Mouse (Mus musculus) adrenal gland, adult 18-20 months (tissue): ENCODE measurements around the gene Ppp3ca. TPM values are rescaled to one million over a fixed set of nuclear protein-coding genes. Genes with fewer than 3 reads are reported as not detected.

Experiments
- DNase-seq, 2 experiments: peaks; one replicate each; pipeline ENCODE4 v3.0.0; 2021 to 2022; ENCODE audit warnings: low spot score in 2 of 2
- microRNA-seq, 2 experiments: library from miRNA; unstranded; fragments of <30 nt; microRNA quantifications; one replicate each; pipeline ENCODE4 v1.2.0; 2021; ENCODE audit warnings: borderline number of aligned reads in 2 of 2
- total RNA-seq, 2 experiments: library from RNA; stranded (reverse); gene quantifications; 1 replicate in 1 of 2; 2 replicates in 1 of 2; pipeline ENCODE4 v1.2.3; 2021

The Ppp3ca gene
- total RNA-seq, 2 experiments from 2014 or later: 30.4 to 49.0 TPM

GRCm38 (mm10) chr3:136981589-136981924 is 311.6 kb downstream of the Ppp3ca start:
- no peak for DNase-seq

DNA sequence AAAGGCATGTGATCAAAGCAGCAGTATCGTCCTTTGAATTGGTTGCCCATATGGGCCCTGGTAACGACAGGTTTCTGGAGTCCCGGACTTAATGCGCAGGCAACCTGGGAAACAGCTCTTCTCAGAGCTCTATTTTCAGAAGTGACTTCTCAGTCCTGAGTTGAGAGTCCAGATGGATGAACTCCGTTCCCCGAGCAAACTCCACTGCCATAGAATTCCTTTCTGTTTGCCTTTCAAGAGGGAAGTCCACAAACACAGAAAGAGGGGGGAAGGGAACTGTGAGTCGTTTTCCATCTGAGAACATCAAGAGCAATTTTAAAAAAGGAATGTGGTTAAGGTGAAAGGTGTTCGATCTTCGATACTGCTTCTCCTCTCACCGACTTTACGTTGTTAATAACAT is 312.1 kb downstream of the Ppp3ca start:
- DNase-seq: no peak

GRCm38 (mm10) chr3:136986096-136986881 is 316.4 kb downstream of the Ppp3ca start:
- DNase-seq: no peak

Small RNA genes lying within 50 kb of the gene (microRNA-seq; reads per million reads assigned to microRNA genes)
- 0 reads per million in 2 experiments for gene Gm44327
